Mouse (Mus musculus) adrenal gland, postnatal 10 days (tissue): ENCODE measurements around the gene Cdk10. TPM values are rescaled to one million over a fixed set of nuclear protein-coding genes. Genes with fewer than 3 reads are reported as not detected.
A peak's percentile ranks its signal among the peaks of the same experiment; 100 is the strongest.
"Not testable (repeated sequence)": the region's sequence is repeated elsewhere in the genome, so short reads cannot be mapped to it uniquely, and the experiment has no call there.

ENCODE experiments used
- DNase-seq: peaks from one replicate; pipeline ENCODE4 v3.0.0; 2021; ENCODE audit warnings: mixed read lengths
- long read RNA-seq, 2 experiments: library from polyadenylated mRNA; stranded (forward); transcript quantifications; one replicate each; pipeline ENCODE4 v2.0.0; 2021
- total RNA-seq, 2 experiments: library from RNA; stranded (reverse); gene quantifications; 2 replicates each; pipeline ENCODE4 v1.2.3; 2021

Gene Cdk10
- total RNA-seq, result 10 to 100 TPM; 43.6 to 56.7 TPM
- long read RNA-seq, experiment 1, transcript Cdk10-201 (13 exons, 1,642 nt), result major isoform, 21 of 31 reads
- long read RNA-seq, experiment 1, transcript Cdk10-212 (13 exons, 1,580 nt), result minor isoform, 5 of 31 reads
- long read RNA-seq, experiment 1, partial matches to known transcripts, result 0 of 31 reads
- long read RNA-seq, experiment 1, other reads (novel, unspliced or antisense), result 5 of 31 reads
- long read RNA-seq, experiment 2, transcript Cdk10-201 (13 exons, 1,642 nt), result major isoform, 18 of 26 reads
- long read RNA-seq, experiment 2, partial matches to known transcripts, result 2 of 26 reads
- long read RNA-seq, experiment 2, other reads (novel, unspliced or antisense), result 5 of 26 reads

GRCm38 (mm10) chr8:123224278-123225266, at the start of gene Cdk10:
Cdk10 (plus strand) TSS chr8:123224842.
- peak; percentile 97 for DNase-seq

GRCm38 (mm10) chr8:123181391-123181790, 43.3 kb upstream of the Cdk10 start:
- peak; percentile 78 for DNase-seq

GRCm38 (mm10) chr8:123185566-123186409, 38.9 kb upstream of the Cdk10 start, which contains the start of gene Dpep1:
Dpep1 (plus strand) TSS chr8:123186242.
- peak; percentile 46 for DNase-seq

- no peak for DNase-seq
Observed at GRCm38 (mm10) chr8:123188006-123188405, 36.6 kb upstream of the Cdk10 start.

GRCm38 (mm10) chr8:123188841-123189240, 35.8 kb upstream of the Cdk10 start:
- DNase-seq, result no peak

- DNase-seq, result peak; percentile 86
Observed at GRCm38 (mm10) chr8:123190678-123191077, 34.0 kb upstream of the Cdk10 start.

- DNase-seq, result no peak
Observed at GRCm38 (mm10) chr8:123191908-123192307, 32.7 kb upstream of the Cdk10 start.

GRCm38 (mm10) chr8:123193771-123194170, 30.9 kb upstream of the Cdk10 start:
- no peak for DNase-seq

GRCm38 (mm10) chr8:123197016-123197415, 27.6 kb upstream of the Cdk10 start:
- not testable (repeated sequence) for DNase-seq

GRCm38 (mm10) chr8:123199864-123200263, 24.8 kb upstream of the Cdk10 start:
- no peak for DNase-seq

- DNase-seq, result peak; percentile 86
Observed at GRCm38 (mm10) chr8:123202288-123202687, 22.4 kb upstream of the Cdk10 start.

GRCm38 (mm10) chr8:123203571-123203970, 21.1 kb upstream of the Cdk10 start:
- no peak for DNase-seq

- no peak for DNase-seq
Observed at GRCm38 (mm10) chr8:123211876-123212275, 12.8 kb upstream of the Cdk10 start.

GRCm38 (mm10) chr8:123212321-123213117, 12.1 kb upstream of the Cdk10 start, which contains the start of the genes Chmp1a and Spata33:
Chmp1a (minus strand) TSS chr8:123212763.
Spata33 (plus strand) TSS chr8:123212832.
- DNase-seq, result peak; percentile 94

- no peak for DNase-seq
Observed at GRCm38 (mm10) chr8:123213118-123213772, 11.4 kb upstream of the Cdk10 start.

- no peak for DNase-seq
Observed at GRCm38 (mm10) chr8:123215430-123215829, 9.2 kb upstream of the Cdk10 start.

- peak; percentile 51 for DNase-seq
Observed at GRCm38 (mm10) chr8:123220917-123221316, 3.7 kb upstream of the Cdk10 start.

GRCm38 (mm10) chr8:123228416-123228815, 3.8 kb downstream of the Cdk10 start:
- no peak for DNase-seq

- DNase-seq, result not testable (repeated sequence)
Observed at GRCm38 (mm10) chr8:123230326-123230725, 5.7 kb downstream of the Cdk10 start.

- DNase-seq, result peak; percentile 40
Observed at GRCm38 (mm10) chr8:123231742-123232141, 7.1 kb downstream of the Cdk10 start.
